Mouse (Mus musculus): ENCODE results near the gene Igfn1.

GRCm38 (mm10) chr1:135946247-135946646, 59.9 kb downstream of the Igfn1 start:
- no peak for TF ChIP-seq POLR2A (IDR thresholded peaks at IDR 0.05; ENCODE audit: insufficient read depth, low read length)
- TF ChIP-seq EP300 (IDR thresholded peaks at IDR 0.05; ENCODE audit: insufficient read depth, low read depth, low read length), result no peak

All from ES-Bruce4 (cell line).